Mouse (Mus musculus) forebrain, postnatal 0 days (tissue): Measurements from ENCODE around the gene Prune2. TPM values are rescaled to one million over a fixed set of nuclear protein-coding genes. Genes with fewer than 3 reads are reported as not detected.

Experiments
- ATAC-seq: fragments of 200-750 bp; cut with Nextera tagmentation; 2 replicates; pipeline ENCODE4 v1.8.0; 2017; ENCODE audit warnings: mild to moderate bottlenecking, moderate library complexity
- DNase-seq: peaks from one replicate; pipeline ENCODE4 v3.0.0-alpha.2; 2015
- H3K27ac ChIP-seq: fragments of 300-500 bp; sonication (generic); 2 replicates; pipeline ENCODE4 v1.5.1; 2014; ENCODE audit warnings: low read depth, mild to moderate bottlenecking, antibody characterized with exemption, low read length, moderate library complexity, mixed read lengths
- H3K27me3 ChIP-seq: fragments of 300-500 bp; sonication (generic); 2 replicates; pipeline ENCODE4 v1.6.1; 2014; ENCODE audit warnings: mild to moderate bottlenecking, low read length, mixed read lengths; ENCODE audit not compliant: insufficient read depth
- H3K36me3 ChIP-seq: fragments of 300-500 bp; sonication (generic); 2 replicates; pipeline ENCODE4 v1.6.1; 2014; ENCODE audit warnings: mild to moderate bottlenecking, moderate library complexity; ENCODE audit not compliant: insufficient read depth
- H3K4me1 ChIP-seq: fragments of 300-500 bp; sonication (generic); 2 replicates; pipeline ENCODE4 v1.6.1; 2014; ENCODE audit warnings: antibody characterized with exemption; ENCODE audit not compliant: insufficient read depth
- H3K4me2 ChIP-seq: fragments of 300-500 bp; sonication (generic); 2 replicates; pipeline ENCODE4 v1.6.1; 2014; ENCODE audit warnings: low read depth, mild to moderate bottlenecking, moderate library complexity
- H3K4me3 ChIP-seq: fragments of 300-500 bp; sonication (generic); 2 replicates; pipeline ENCODE4 v1.5.1; 2014; ENCODE audit warnings: low read depth, low read length, mixed read lengths
- H3K9ac ChIP-seq: fragments of 300-500 bp; sonication (generic); 2 replicates; pipeline ENCODE4 v1.6.1; 2014; ENCODE audit warnings: mild to moderate bottlenecking
- H3K9me3 ChIP-seq: fragments of 300-500 bp; sonication (generic); 2 replicates; pipeline ENCODE4 v1.6.1; 2016; ENCODE audit warnings: low read length
- CTCF ChIP-seq: sonication (generic); IDR thresholded peaks from 2 replicates; pipeline ENCODE4 v1.5.1; 2016; ENCODE audit warnings: antibody characterized with exemption, control low read depth, low read depth
- WGBS: fragments of 180-500 bp; shearing (Covaris S2); extraction: QIAGEN DNeasy Blood & Tissue Kit; methylation state at CpG from one replicate; pipeline ENCODE4 v1.1.7; 2014; 5-methylcytosine and 5-hydroxymethylcytosine counted together
- polyA plus RNA-seq: library from polyadenylated mRNA; unstranded; fragments of >200 nt; fragmentation: Nextera tagmentation; extraction: Ambion mirVana; gene quantifications from 2 replicates; pipeline ENCODE4 v1.2.1, GENCODE M21; 2015
- total RNA-seq: library from RNA; depleted of rRNA; stranded (reverse); fragments of >200 nt; gene quantifications from 2 replicates; pipeline ENCODE4 v1.2.3, GENCODE M21; 2014

Prune2 gene
- total and polyA plus RNA-seq, 2 experiments from 2014 or later: 7.2 to 13.1 TPM

- no peak for ATAC-seq
These were observed 287.0 kb downstream of the Prune2 start for GRCm38 (mm10) chr19:17242962-17243361.

DNA sequence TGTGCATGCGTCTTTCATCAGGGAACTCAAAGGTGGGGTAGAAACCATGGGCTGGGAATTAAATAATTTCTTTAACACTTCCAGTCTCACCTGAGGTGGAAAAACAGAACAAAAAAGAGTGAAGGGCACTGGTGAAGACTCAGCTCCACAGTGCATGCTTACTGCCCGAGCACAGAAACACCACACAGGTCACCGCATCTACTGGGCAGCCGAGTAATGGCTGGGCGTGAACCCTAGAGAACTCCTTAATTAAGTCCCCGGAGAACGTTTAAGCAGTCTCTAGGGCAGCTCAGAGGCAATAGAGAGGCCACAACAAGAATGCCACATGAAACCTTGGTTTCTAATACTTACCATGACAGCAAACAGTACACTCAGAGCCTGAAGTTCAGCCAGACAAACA, 288.6 kb downstream of the Prune2 start:
- Histone ChIP-seq H3K4me3 (no peak overlapping the region), H3K9ac (no peak overlapping the region), H3K36me3 (no peaks in the 10 kb centered on the region), H3K9me3 (no peaks in the 10 kb centered on the region), H3K27ac (no peak overlapping the region), H3K27me3 (no peaks in the 10 kb centered on the region), H3K4me2 (no peak overlapping the region), H3K4me1 (no peaks in the 10 kb centered on the region)
- DNase-seq (no peak), ATAC-seq (peak; percentile 43)
- 49% methylated on average over 7 of the region's 7 CpGs for WGBS
- TF ChIP-seq CTCF: no peak

More at GRCm38 (mm10) chr19:17242962-17243361, 287.0 kb downstream of the Prune2 start:
- H3K36me3 ChIP-seq: no peaks in the 10 kb centered on the region
- no peak overlapping the region for H3K4me3 ChIP-seq
- no peak for DNase-seq
- H3K27ac ChIP-seq: no peak overlapping the region
- H3K9ac ChIP-seq: no peak overlapping the region
- no peak overlapping the region for H3K4me2 ChIP-seq
- TF ChIP-seq CTCF: no peak
- H3K4me1 ChIP-seq: no peaks in the 10 kb centered on the region
- no peaks in the 10 kb centered on the region for H3K27me3 ChIP-seq
- WGBS: 79% methylated on average over 5 of the region's 5 CpGs
- H3K9me3 ChIP-seq: no peaks in the 10 kb centered on the region

GRCm38 (mm10) chr19:17247352-17247925, 291.5 kb downstream of the Prune2 start:
- no peaks in the 10 kb centered on the region for H3K36me3 ChIP-seq
- H3K27me3 ChIP-seq: no peaks in the 10 kb centered on the region
- H3K4me1 ChIP-seq: no peaks in the 10 kb centered on the region
- no peak overlapping the region for H3K4me3 ChIP-seq
- no peak for DNase-seq
- H3K9me3 ChIP-seq: no peaks in the 10 kb centered on the region
- 90% methylated on average over 8 of the region's 8 CpGs for WGBS
- no peak overlapping the region for H3K27ac ChIP-seq
- TF ChIP-seq CTCF: no peak
- no peak overlapping the region for H3K4me2 ChIP-seq
- no peak for ATAC-seq
- no peak overlapping the region for H3K9ac ChIP-seq

GRCm38 (mm10) chr19:17249691-17250090, 293.8 kb downstream of the Prune2 start:
- no peak for DNase-seq
- no peak for TF ChIP-seq CTCF
- Histone ChIP-seq H3K36me3 (no peaks in the 10 kb centered on the region), H3K27me3 (no peaks in the 10 kb centered on the region), H3K27ac (no peak overlapping the region), H3K4me1 (no peaks in the 10 kb centered on the region), H3K9ac (no peak overlapping the region), H3K4me2 (no peak overlapping the region), H3K9me3 (no peaks in the 10 kb centered on the region), H3K4me3 (no peak overlapping the region)
- 56% methylated on average over 9 of the region's 9 CpGs for WGBS
- ATAC-seq: no peak

DNA sequence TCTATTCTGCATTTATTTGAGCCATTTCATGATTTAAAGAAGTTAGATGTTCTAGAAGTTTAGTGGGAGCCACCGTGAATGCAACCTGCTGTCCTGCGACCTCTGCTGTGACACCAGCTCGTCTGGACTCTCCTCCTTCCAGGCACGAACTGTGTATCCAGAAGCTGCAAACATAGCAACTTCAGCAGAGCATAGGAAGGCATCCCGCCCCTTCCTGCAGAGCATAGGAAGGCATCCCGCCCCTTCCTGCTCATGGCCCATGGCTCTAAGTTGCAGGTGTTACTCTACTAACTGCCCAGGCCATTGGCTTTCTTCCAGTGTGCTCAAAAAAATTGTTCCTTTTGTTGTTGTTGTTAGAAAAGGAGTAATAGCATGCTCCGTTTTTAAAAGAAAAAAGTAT, 294.9 kb downstream of the Prune2 start:
- Histone ChIP-seq H3K4me1 (no peaks in the 10 kb centered on the region), H3K9me3 (no peaks in the 10 kb centered on the region), H3K4me2 (no peak overlapping the region), H3K4me3 (no peak overlapping the region), H3K9ac (no peak overlapping the region), H3K27ac (no peak overlapping the region), H3K27me3 (no peaks in the 10 kb centered on the region), H3K36me3 (no peaks in the 10 kb centered on the region)
- ATAC-seq: no peak
- TF ChIP-seq CTCF: no peak
- 78% methylated on average over 7 of the region's 7 CpGs for WGBS
- no peak for DNase-seq

DNA sequence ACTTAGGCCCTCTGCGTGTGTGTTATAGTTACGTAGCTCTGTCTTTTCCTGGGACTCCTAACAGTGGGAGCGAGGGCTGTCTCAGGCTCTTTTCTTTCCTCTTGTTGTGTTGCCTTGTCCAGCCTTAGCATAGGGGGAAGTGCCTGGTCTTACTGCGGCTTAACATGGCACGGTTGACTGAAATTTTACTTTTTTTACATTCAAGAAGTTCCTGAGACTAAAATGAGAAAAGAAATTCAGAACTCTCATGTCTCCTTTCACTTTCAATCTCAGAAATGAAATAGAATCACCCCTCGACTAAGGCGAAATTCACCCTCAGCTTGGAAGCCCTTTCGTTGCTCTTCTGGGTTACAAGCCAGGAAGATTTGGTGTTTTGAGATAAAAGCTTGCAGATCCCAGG, 295.5 kb downstream of the Prune2 start:
- Histone ChIP-seq H3K36me3 (no peaks in the 10 kb centered on the region), H3K4me3 (no peak overlapping the region), H3K9me3 (no peaks in the 10 kb centered on the region), H3K4me1 (no peaks in the 10 kb centered on the region), H3K27me3 (no peaks in the 10 kb centered on the region), H3K4me2 (no peak overlapping the region), H3K9ac (no peak overlapping the region), H3K27ac (no peak overlapping the region)
- ATAC-seq: no peak
- DNase-seq: no peak
- TF ChIP-seq CTCF: no peak
- WGBS: 90% methylated on average over 8 of the region's 8 CpGs

GRCm38 (mm10) chr19:17252845-17253244, 296.9 kb downstream of the Prune2 start:
- DNase-seq: no peak
- Histone ChIP-seq H3K9me3 (no peaks in the 10 kb centered on the region), H3K4me2 (no peak overlapping the region), H3K27me3 (no peaks in the 10 kb centered on the region), H3K4me3 (no peak overlapping the region), H3K9ac (no peak overlapping the region), H3K27ac (no peak overlapping the region), H3K4me1 (no peaks in the 10 kb centered on the region), H3K36me3 (no peaks in the 10 kb centered on the region)
- no peak for ATAC-seq
- TF ChIP-seq CTCF: no peak
- WGBS: 40% methylated on average over 3 of the region's 3 CpGs
